Mouse (Mus musculus) heart, postnatal 0 days (tissue): ENCODE data around the gene Mcur1.

ENCODE experiments used
- CTCF ChIP-seq: IDR thresholded peaks from 2 replicates; pipeline ENCODE4 v1.5.1; 2016; ENCODE audit warnings: antibody characterized with exemption, control low read depth, low read depth
- EP300 ChIP-seq: IDR thresholded peaks from 2 replicates; pipeline ENCODE4 v1.6.1; 2016; ENCODE audit warnings: antibody characterized with exemption, low read depth

DNA sequence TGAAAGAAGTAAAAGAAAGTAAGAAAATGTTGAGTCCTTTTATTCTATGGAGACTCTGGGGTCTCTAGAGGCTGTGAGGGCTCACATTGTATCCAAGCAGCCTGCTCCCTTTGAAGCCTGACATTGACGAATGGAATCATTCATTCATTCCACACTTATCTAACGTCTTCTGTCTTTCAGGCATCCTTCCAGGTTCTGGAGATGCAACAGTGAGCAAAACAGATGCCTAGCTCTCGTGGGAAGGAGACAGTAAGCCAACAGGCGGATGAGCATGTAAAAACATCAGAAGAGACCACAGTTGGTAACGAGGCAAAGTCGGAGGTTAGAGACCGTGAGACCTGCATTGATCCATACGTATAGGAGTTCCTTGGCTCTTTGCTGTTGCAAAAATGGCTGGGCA, 42.6 kb downstream of the Mcur1 start:
- no peak for TF ChIP-seq CTCF
- TF ChIP-seq EP300: no peak
